Mouse (Mus musculus): ENCODE measurements around the gene Gucy2d.

GRCm38 (mm10) chr7:98501078-98501477, 60.9 kb downstream of the Gucy2d start:
- TF ChIP-seq BHLHE40 (IDR thresholded peaks at IDR 0.05; ENCODE audit: borderline replicate concordance, low read depth, low read length), result no peak
- no peak for TF ChIP-seq HCFC1 (IDR thresholded peaks at IDR 0.05; ENCODE audit: low read depth, low read length)
- no peak for TF ChIP-seq POLR2A (IDR thresholded peaks at IDR 0.05; ENCODE audit: control insufficient read depth in 1 of 2, insufficient read depth in 1 of 2, low read depth in 1 of 2, low read length in 2 of 2, poor library complexity in 1 of 2)
- TF ChIP-seq CTCF (IDR thresholded peaks at IDR 0.05 in 2 of 3, conservative IDR thresholded peaks at IDR 0.05 in 1 of 3; ENCODE audit: control insufficient read depth in 1 of 3, insufficient read depth in 1 of 3, low read depth in 2 of 3, low read length in 3 of 3, poor library complexity in 1 of 3, severe bottlenecking in 1 of 3), result no peak
- TF ChIP-seq KAT2A (conservative IDR thresholded peaks at IDR 0.05; ENCODE audit: low read depth, low read length), result no peak
- no peak for TF ChIP-seq MAFK (IDR thresholded peaks at IDR 0.05; ENCODE audit: borderline replicate concordance, low read depth, low read length)
- no peak for TF ChIP-seq POLR2AphosphoS5 (IDR thresholded peaks at IDR 0.05; ENCODE audit: borderline replicate concordance, low read depth, low read length)
- no peak for TF ChIP-seq TBP (IDR thresholded peaks at IDR 0.05; ENCODE audit: low read depth, low read length)
- no peak for TF ChIP-seq MEF2A (IDR thresholded peaks at IDR 0.05; ENCODE audit: extremely low read depth, insufficient replicate concordance, low read depth, low read length, poor library complexity, severe bottlenecking)
- no peak for TF ChIP-seq TAL1 (IDR thresholded peaks at IDR 0.05; ENCODE audit: low read length)
- TF ChIP-seq EP300 (IDR thresholded peaks at IDR 0.05; ENCODE audit: low read depth in 1 of 2, low read length in 2 of 2), result no peak
- TF ChIP-seq MAZ (IDR thresholded peaks at IDR 0.05; ENCODE audit: low read depth, low read length), result no peak
- TF ChIP-seq MXI1 (IDR thresholded peaks at IDR 0.05; ENCODE audit: low read depth, low read length), result no peak
- no peak for TF ChIP-seq E2F4 (IDR thresholded peaks at IDR 0.05; ENCODE audit: borderline replicate concordance, low read depth, low read length)
